ENCODE assay signal across 23 mouse cellular contexts in genomic region chr11:90229800-90230199, GRCm38 (mm10). TPM values are rescaled to one million over a fixed set of nuclear protein-coding genes. Genes with fewer than 3 reads are reported as not detected.
A peak's percentile ranks its signal among the peaks of the same experiment; 100 is the strongest.
DNase-seq lines count a peak whose midpoint lies in the region; ATAC-seq and TF ChIP-seq lines count a peak whose summit lies in the region.
"Had no signal": no experiment of that assay in that cellular context is flagged by ENCODE, and none has a peak within 500 bp of the region (broad histone marks: within the 10 kb centered on the region; RNA-seq: fewer than 3 reads in every experiment).

No protein-coding gene starts in this region.

- no peak for TF ChIP-seq EP300 in stomach, postnatal 0 days (optimal IDR thresholded peaks at IDR 0.05)

- no peak overlapping the region for H3K4me2 ChIP-seq in heart, embryonic 15.5 days
- no peak overlapping the region for H3K4me2 ChIP-seq in stomach, embryonic 16.5 days (ENCODE audit: low read depth, low read length)
- H3K4me2 ChIP-seq in stomach, postnatal 0 days (replicated peaks; ENCODE audit: low read depth): no peak overlapping the region
- H3K4me2 ChIP-seq: embryonic facial prominence, embryonic 12.5 days; hindbrain, embryonic 14.5 days; midbrain, embryonic 15.5 days had no signal

- peak overlapping the region; percentile 60 for H3K27ac ChIP-seq in heart, embryonic 15.5 days
- peak overlapping the region; percentile 40; the same call in 1 of the 2 replicates for H3K27ac ChIP-seq in stomach, embryonic 16.5 days (ENCODE audit: low read length)
- H3K27ac ChIP-seq in stomach, postnatal 0 days (replicated peaks): no peak overlapping the region
- H3K27ac ChIP-seq: embryonic facial prominence, embryonic 12.5 days; hindbrain, embryonic 14.5 days; limb, embryonic 10.5 days; midbrain, embryonic 15.5 days had no signal

- no peak overlapping the region for H3K9ac ChIP-seq in heart, embryonic 15.5 days
- no peak overlapping the region for H3K9ac ChIP-seq in stomach, embryonic 16.5 days (ENCODE audit: low read length)
- no peak overlapping the region for H3K9ac ChIP-seq in stomach, postnatal 0 days (ENCODE audit: low read length)
- H3K9ac ChIP-seq: embryonic facial prominence, embryonic 12.5 days; hindbrain, embryonic 14.5 days; liver, postnatal 0 days; midbrain, embryonic 15.5 days had no signal

- no peak overlapping the region for H3K4me3 ChIP-seq in heart, embryonic 15.5 days
- H3K4me3 ChIP-seq in stomach, embryonic 16.5 days (replicated peaks; ENCODE audit: low read length): no peak overlapping the region
- no peak overlapping the region for H3K4me3 ChIP-seq in stomach, postnatal 0 days (ENCODE audit: low read depth, low read length)
- H3K4me3 ChIP-seq: embryonic facial prominence, embryonic 12.5 days; erythroblast, embryonic 14.5 days; limb, embryonic 10.5 days; megakaryocyte, embryonic 14.5 days; midbrain, embryonic 15.5 days; myocyte had no signal

- no peak for TF ChIP-seq CTCF in stomach, postnatal 0 days (IDR thresholded peaks at IDR 0.05; ENCODE audit: low read depth)

- intact Hi-C loops in heart, postnatal 25 days (cut with DNase I): no loop called here

- H3K27me3 ChIP-seq in heart, embryonic 15.5 days: no peaks in the 10 kb centered on the region
- H3K27me3 ChIP-seq in stomach, embryonic 16.5 days (ENCODE audit: control insufficient read depth, insufficient read depth, low read length): no peaks in the 10 kb centered on the region
- no peaks in the 10 kb centered on the region for H3K27me3 ChIP-seq in stomach, postnatal 0 days (ENCODE audit: control insufficient read depth, insufficient read depth, low read length)
- H3K27me3 ChIP-seq: embryonic facial prominence, embryonic 12.5 days; midbrain, embryonic 15.5 days had no signal

- DNase-seq in heart, adult 11 months: peak; percentile 70
- no peak for DNase-seq in heart, postnatal 25 days (ENCODE audit: low spot score)
- DNase-seq in heart, adult 18-20 months: no peak
- no peak for DNase-seq in stomach, postnatal 0 days (ENCODE audit: low spot score)
- DNase-seq in cerebellum, postnatal 14 days: no peak
- DNase-seq: adrenal gland, adult 2 months; cerebellum, adult 9-10 months; kidney, postnatal 36 days; liver, postnatal 0 days; lung, postnatal 14 days; right cerebral cortex, postnatal 14 days; spleen, adult 18-20 months; thymus, adult 2 months had no signal

- H3K4me1 ChIP-seq in heart, embryonic 15.5 days (replicated peaks): peaks cover 24% of the 10 kb centered on the region
- H3K4me1 ChIP-seq in stomach, embryonic 16.5 days (ENCODE audit: control insufficient read depth, insufficient read depth, low read length): no peaks in the 10 kb centered on the region
- H3K4me1 ChIP-seq in stomach, postnatal 0 days (replicated peaks; ENCODE audit: control insufficient read depth, insufficient read depth): no peaks in the 10 kb centered on the region
- H3K4me1 ChIP-seq: embryonic facial prominence, embryonic 12.5 days; midbrain, embryonic 15.5 days had no signal

- no peak for ATAC-seq in heart, embryonic 15.5 days (replicated peaks; ENCODE audit: insufficient number of reproducible peaks, insufficient read depth, low FRiP score, low read depth)
- no peak for ATAC-seq in stomach, embryonic 16.5 days (ENCODE audit: insufficient read depth, low FRiP score)
- no peak for ATAC-seq in stomach, postnatal 0 days (ENCODE audit: low FRiP score, low TSS enrichment)
- ATAC-seq: forebrain, embryonic 16.5 days; liver, postnatal 0 days; midbrain, embryonic 15.5 days had no signal

- no peaks in the 10 kb centered on the region for H3K9me3 ChIP-seq in heart, embryonic 15.5 days (replicated peaks)
- no peaks in the 10 kb centered on the region for H3K9me3 ChIP-seq in stomach, embryonic 16.5 days (replicated peaks; ENCODE audit: control insufficient read depth, low read length)
- no peaks in the 10 kb centered on the region for H3K9me3 ChIP-seq in stomach, postnatal 0 days (ENCODE audit: control insufficient read depth, low read length)
- H3K9me3 ChIP-seq: embryonic facial prominence, embryonic 12.5 days; limb, embryonic 10.5 days; megakaryocyte, embryonic 14.5 days; midbrain, embryonic 15.5 days had no signal

- no peaks in the 10 kb centered on the region for H3K36me3 ChIP-seq in heart, embryonic 15.5 days
- H3K36me3 ChIP-seq in stomach, embryonic 16.5 days (ENCODE audit: control insufficient read depth, insufficient read depth, low read length): no peaks in the 10 kb centered on the region
- H3K36me3 ChIP-seq in stomach, postnatal 0 days (ENCODE audit: control insufficient read depth, insufficient read depth, low read length): no peaks in the 10 kb centered on the region
- H3K36me3 ChIP-seq: embryonic facial prominence, embryonic 12.5 days; limb, embryonic 10.5 days; midbrain, embryonic 15.5 days had no signal

RNA-seq across cellular contexts. Expression of gene Mmd, which starts 19.5 kb away (rescaled TPM):
- 10 to 100 TPM; 32.3 to 34.8 TPM for total RNA-seq in heart, postnatal 25 days (2021)
- 75.4 and 82.9 TPM in 2 replicates for polyA plus RNA-seq in heart, embryonic 15.5 days (2015; fragmentation: Nextera tagmentation; extraction: Ambion mirVana)
- 10 to 100 TPM; 25.4 to 29.9 TPM for total RNA-seq in heart, adult 18-20 months (2021)
- 47.5 and 48.6 TPM in 2 replicates for polyA plus RNA-seq in stomach, embryonic 16.5 days (2015; fragmentation: Nextera tagmentation; extraction: Ambion mirVana)
- 19.1 and 21.3 TPM in 2 replicates for polyA plus RNA-seq in stomach, postnatal 0 days (2015; fragmentation: Nextera tagmentation; extraction: Ambion mirVana)

RNA-seq across cellular contexts. Expression of gene Gm45716, which starts 42.3 kb away (rescaled TPM):
- 10 to 100 TPM; 13.2 to 14.5 TPM for total RNA-seq in heart, postnatal 25 days (2021)
- polyA plus RNA-seq in heart, embryonic 15.5 days (2015; fragmentation: Nextera tagmentation; extraction: Ambion mirVana): 43.7 and 54.6 TPM in 2 replicates
- 1 to 10 TPM; 5.8 to 9.5 TPM for total RNA-seq in heart, adult 18-20 months (2021)
- 5.6 and 9.8 TPM in 2 replicates for polyA plus RNA-seq in stomach, embryonic 16.5 days (2015; fragmentation: Nextera tagmentation; extraction: Ambion mirVana)
- polyA plus RNA-seq in stomach, postnatal 0 days (2015; fragmentation: Nextera tagmentation; extraction: Ambion mirVana): 7.0 and 7.4 TPM in 2 replicates
